Mouse (Mus musculus): ENCODE measurements around the gene Igfn1.

DNA sequence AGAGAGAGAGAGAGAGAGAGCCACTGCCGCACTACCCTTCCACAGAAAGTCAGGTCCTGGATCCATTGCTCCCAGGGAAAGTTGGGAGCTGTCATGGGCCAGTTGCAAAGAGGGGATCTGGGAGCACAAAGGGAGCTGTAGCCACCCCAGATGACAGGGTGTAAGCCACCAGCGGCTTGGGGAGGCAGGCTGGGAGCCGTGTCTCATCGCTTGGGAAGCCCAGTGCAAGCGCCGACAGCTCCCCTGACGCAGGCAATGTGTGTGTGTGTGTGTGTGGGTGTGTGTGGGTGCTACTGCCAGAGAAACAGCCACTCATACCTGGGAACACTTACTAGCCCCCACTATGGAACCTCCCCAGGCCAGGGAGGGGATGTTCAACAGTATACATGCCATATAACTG, 64.0 kb downstream of the Igfn1 start:
- TF ChIP-seq GABPA (IDR thresholded peaks at IDR 0.05; ENCODE audit: insufficient replicate concordance, low read depth, low read length) (no peak), SMC3 (IDR thresholded peaks at IDR 0.05; ENCODE audit: low read depth, low read length) (no peak)

All from CH12.LX (cell line).